Mouse (Mus musculus) liver, adult (tissue): ENCODE results near the gene D8Ertd738e.

Source experiments
- GATA4 ChIP-seq: IDR thresholded peaks from 2 replicates; pipeline ENCODE4 v1.6.1; 2014; ENCODE audit warnings: mild to moderate bottlenecking, low read length; ENCODE audit not compliant: insufficient replicate concordance

The D8Ertd738e gene

GRCm38 (mm10) chr8:84255858-84256257 lies 6.3 kb upstream of the D8Ertd738e start:
- no peak for TF ChIP-seq GATA4

DNA sequence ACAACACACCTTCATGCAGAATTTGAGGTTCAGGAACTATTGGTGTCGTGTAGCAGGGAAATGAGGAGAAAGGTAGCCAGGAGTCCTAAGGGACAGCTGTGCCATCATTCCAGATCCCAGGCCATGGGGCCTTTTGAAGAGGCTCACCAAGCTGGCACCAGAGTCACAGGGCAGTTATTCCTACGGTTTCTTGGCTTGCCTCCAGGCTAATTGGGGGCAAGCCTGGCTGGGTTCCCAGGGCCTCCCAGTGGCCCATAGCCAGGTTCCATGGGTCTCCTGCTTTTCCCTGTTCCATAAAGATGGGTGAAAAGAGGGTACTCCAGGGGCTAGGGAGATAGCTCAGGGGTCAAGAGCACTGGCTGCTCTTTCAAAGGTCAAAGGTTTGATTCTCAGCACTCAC lies 7.7 kb downstream of the D8Ertd738e start:
- TF ChIP-seq GATA4, result no peak

DNA sequence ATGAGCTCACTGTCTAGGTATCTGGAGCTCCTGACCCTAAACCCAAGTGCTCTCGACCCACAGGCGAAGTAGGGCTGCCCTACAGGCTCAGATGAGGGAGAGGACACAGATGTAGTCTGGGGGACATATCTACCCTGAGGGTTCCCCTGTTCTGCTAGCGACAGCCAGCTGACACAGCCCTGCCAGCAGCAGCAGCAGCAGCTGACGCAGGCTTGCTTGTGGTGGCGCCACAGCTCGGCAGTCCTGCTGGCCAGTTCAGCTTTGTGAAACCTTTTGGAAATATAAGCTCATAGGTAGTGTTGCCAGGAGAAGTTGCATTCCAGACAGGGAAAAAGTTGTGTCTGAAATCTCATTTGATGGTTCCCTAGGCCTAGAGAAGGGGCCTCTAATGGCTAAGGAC lies 8.4 kb downstream of the D8Ertd738e start:
- TF ChIP-seq GATA4, result no peak

DNA sequence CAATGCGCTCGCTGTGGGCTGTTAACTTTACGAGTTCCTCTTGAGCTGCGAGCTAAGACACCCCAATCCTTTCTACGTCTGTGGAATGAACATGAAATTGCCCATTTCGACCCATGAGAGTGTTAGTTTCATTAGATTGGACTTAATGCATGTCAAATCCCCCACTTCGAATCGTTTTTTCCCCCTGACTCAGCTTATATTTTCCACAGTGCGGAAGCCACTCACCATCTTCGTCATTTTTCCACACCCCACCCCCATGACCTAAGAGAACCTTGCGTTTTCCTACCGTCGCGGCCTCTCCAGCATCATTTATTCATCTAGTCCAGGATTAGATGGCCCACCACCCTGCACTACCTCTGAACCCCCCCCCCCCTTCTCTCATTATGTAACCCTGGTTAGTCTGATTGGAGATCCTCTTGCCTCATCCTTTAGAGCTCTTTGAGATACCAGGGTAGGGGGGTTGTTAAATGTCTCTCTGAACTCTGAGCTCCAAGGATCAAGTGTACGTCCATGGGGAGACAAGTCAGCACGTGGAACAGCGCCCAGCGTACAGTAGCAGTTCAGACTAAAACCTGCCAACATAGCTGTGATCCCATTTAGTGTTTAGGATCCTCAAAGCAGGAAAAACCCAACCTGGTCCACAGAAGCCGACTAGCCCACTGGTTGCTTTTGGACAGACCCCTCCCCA lies 11.8 kb downstream of the D8Ertd738e start:
- no peak for TF ChIP-seq GATA4

- no peak for TF ChIP-seq GATA4
Observed at GRCm38 (mm10) chr8:84236998-84237473, 12.5 kb downstream of the D8Ertd738e start, which contains the start of gene Zswim4. Zswim4 (minus strand) TSS chr8:84237055.

GRCm38 (mm10) chr8:84236410-84236997 lies 13.0 kb downstream of the D8Ertd738e start:
- no peak for TF ChIP-seq GATA4

DNA sequence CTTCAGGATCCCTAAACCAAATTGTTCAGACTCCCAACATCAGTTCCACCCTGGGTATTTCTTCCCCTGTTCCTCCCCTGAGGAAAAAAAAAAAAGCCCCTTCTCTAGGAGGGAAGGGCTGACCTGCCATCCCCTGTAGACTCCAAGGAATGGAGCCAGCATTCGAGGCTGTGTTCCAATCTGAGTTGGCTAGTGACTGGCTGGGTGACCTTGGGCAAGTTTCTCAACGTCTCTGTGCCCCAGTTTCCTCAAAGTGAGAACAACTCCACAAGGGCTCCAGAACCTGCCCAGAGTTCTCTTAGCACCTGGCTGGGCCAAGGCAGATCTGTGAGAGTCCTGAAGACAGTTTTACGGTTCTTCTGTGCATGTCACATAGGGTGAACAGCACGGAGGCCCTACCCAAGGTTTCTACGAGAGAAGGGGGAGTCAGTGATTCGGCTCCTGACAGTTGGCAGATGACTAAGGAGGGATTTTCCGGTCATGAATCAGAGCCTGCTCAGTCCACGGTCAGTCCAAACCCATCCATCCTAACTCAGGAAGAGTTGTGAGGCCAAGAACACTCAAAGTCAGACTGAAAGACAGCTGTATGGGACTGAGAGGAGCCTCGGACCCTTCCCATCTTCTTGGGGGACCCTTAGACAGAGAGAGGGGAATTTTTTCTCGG lies 13.6 kb downstream of the D8Ertd738e start:
- no peak for TF ChIP-seq GATA4

DNA sequence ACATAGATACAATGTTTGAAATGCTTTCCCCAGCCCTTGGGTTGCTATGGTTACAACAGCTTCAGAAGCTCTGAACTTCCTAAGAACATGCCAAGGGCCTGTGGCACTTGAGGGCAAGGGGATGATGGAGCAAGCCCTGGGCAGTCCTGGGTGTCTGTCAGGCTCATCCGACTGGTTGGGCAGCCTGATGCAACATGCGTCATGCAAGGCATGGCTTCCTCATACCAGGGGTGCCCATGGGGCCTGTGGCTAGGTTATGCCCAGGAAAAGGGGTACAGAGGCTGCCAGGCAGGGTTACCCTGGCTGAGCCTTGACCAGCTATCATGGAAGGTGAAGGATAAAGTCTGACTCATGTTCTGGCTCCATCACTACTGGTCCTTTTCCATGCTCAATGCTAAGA lies 16.5 kb downstream of the D8Ertd738e start:
- TF ChIP-seq GATA4, result no peak

- no peak for TF ChIP-seq GATA4
Observed at GRCm38 (mm10) chr8:84230735-84231134, 18.8 kb downstream of the D8Ertd738e start.

DNA sequence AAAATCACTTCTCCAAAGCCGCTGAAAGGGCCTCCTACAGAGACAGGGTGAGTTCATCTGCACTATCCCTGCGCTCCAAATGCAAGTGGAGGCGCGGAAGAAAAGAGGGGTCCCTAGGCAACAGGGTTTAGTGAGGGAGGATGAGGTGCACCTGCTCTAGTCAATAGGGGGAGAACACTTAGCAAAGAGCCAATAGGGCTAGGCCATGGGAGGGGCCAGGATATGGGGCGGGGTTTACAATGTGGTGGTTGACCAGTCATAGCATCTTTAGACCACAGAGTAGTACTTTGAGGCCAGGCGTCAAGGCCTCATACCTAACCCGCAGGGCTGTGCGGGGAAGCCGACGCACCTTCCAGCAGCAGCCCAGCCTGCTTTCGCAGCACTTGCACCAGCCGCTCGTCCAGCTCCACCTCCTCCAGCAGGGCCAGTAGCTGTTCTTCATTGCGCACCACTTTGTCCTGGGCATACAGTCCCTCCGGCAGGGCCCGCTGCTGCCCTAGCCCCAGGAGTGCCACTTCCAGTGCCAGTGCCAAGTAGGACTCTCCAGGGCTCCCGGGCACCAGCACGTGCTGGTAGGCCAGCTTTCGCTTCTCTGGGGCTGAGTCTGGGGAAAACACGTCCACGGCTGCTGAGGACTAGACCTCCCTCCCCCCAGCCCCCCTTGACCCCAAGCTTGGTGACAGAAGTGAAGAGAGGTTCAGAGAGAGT lies 26.0 kb downstream of the D8Ertd738e start:
- TF ChIP-seq GATA4, result no peak

GRCm38 (mm10) chr8:84222566-84223165 lies 26.9 kb downstream of the D8Ertd738e start:
- TF ChIP-seq GATA4, result no peak

DNA sequence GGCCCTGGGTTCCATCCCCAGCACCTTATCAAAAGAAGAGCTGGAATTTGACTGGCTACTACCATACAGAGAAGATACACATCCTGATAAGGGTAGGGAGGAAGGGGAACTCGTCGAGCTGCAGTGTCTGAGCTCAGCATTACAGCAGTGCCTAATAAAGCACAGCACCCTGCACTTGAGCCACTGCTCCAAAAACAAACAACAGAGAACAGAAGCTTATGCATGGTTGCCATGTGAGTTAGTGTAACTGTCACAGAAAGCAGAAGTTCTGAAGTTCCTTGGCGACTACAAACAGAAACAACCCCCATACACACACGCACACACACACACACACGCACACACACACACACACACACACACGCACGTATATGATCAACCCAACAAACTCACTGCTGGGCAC lies 29.4 kb downstream of the D8Ertd738e start:
- no peak for TF ChIP-seq GATA4

- no peak for TF ChIP-seq GATA4
Observed at GRCm38 (mm10) chr8:84218143-84218542, 31.4 kb downstream of the D8Ertd738e start.

GRCm38 (mm10) chr8:84217206-84217605 lies 32.3 kb downstream of the D8Ertd738e start:
- TF ChIP-seq GATA4, result no peak

DNA sequence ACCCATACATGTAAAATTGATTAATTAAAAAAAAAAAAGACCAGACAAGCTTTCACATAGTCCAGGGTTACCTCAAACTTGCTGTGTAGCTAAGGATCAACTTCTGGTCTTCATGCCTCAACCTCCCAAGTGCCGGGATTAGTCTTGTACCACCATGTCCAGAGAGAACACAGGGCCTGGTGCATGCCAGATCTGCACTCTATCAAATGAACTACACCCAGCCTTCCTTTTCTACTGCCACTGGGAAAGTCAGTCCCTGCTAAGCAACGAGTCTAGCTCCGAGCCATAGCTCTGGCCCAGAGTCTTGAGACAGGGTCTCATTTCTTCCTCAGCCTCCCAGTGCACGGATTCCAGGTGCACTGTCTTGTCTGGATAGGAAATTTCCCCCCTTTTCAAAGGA lies 36.2 kb downstream of the D8Ertd738e start:
- TF ChIP-seq GATA4, result no peak
